Comparison of ENCODE assay signal across 8 mouse cellular contexts in the genomic region with DNA sequence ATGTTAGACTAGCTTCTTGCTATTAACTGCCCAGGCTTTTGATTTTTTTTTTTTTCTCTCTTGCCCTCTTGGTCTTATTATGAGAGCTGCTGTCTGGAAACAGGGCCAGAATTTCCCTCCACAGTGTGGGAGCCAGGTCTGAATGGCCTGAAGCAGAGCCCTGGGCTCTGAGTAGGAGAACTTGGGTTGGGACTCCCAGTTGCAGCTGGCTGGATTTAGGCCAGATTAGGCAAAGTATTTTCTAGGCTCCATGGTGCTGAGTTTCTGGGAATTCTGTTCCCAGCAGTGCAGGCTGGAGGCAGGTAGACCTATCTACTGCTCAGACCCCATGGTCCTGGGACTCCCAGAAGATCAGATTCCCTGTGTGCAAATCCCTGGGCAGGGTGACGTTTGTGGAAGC. TPM values are rescaled to one million over a fixed set of nuclear protein-coding genes. Genes with fewer than 3 reads are reported as not detected.
DNase-seq lines count a peak whose midpoint lies in the region; ATAC-seq and TF ChIP-seq lines count a peak whose summit lies in the region.

No protein-coding gene starts in this region.

- peaks cover 42% of the 10 kb centered on the region for H3K27me3 ChIP-seq in forebrain, embryonic 10.5 days (ENCODE audit: poor library complexity, severe bottlenecking)
- H3K27me3 ChIP-seq in forebrain, embryonic 13.5 days: peaks cover 12% of the 10 kb centered on the region; the same call in 1 of the 2 replicates
- H3K27me3 ChIP-seq in lung, postnatal 0 days (replicated peaks; ENCODE audit: insufficient read depth, low read length): no peaks in the 10 kb centered on the region
- H3K27me3 ChIP-seq in neural tube, embryonic 15.5 days (replicated peaks): no peaks in the 10 kb centered on the region

- no peak for TF ChIP-seq EP300 in lung, postnatal 0 days (IDR thresholded peaks at IDR 0.05)

- H3K9me3 ChIP-seq in forebrain, embryonic 10.5 days: no peaks in the 10 kb centered on the region
- H3K9me3 ChIP-seq in forebrain, embryonic 13.5 days (replicated peaks): no peaks in the 10 kb centered on the region
- no peaks in the 10 kb centered on the region for H3K9me3 ChIP-seq in lung, postnatal 0 days (ENCODE audit: low read length)
- H3K9me3 ChIP-seq in neural tube, embryonic 15.5 days (replicated peaks): no peaks in the 10 kb centered on the region

- H3K36me3 ChIP-seq in forebrain, embryonic 10.5 days (replicated peaks): 0 out of 2 replicates have a peak, but pooled peaks cover 2% of the 10 kb centered on the region
- no peaks in the 10 kb centered on the region for H3K36me3 ChIP-seq in forebrain, embryonic 13.5 days (ENCODE audit: poor library complexity, severe bottlenecking)
- H3K36me3 ChIP-seq in lung, postnatal 0 days (ENCODE audit: insufficient read depth, low read length): no peaks in the 10 kb centered on the region
- peaks cover 2% of the 10 kb centered on the region; the same call in 1 of the 2 replicates for H3K36me3 ChIP-seq in neural tube, embryonic 15.5 days

- TF ChIP-seq CTCF in lung, postnatal 0 days (IDR thresholded peaks at IDR 0.05): no peak

- 0 out of 2 replicates have a peak overlapping the region, but pooled peaks have one; percentile 46 for H3K27ac ChIP-seq in forebrain, embryonic 10.5 days
- no peak overlapping the region for H3K27ac ChIP-seq in forebrain, embryonic 13.5 days
- 0 out of 2 replicates have a peak overlapping the region, but pooled peaks have one; percentile 20 for H3K27ac ChIP-seq in lung, postnatal 0 days (ENCODE audit: low read length)
- H3K27ac ChIP-seq in neural tube, embryonic 15.5 days (replicated peaks): peak overlapping the region; percentile 46; the same call in 1 of the 2 replicates

- no peak overlapping the region for H3K4me3 ChIP-seq in forebrain, embryonic 10.5 days
- H3K4me3 ChIP-seq in forebrain, embryonic 13.5 days: no peak overlapping the region
- no peak overlapping the region for H3K4me3 ChIP-seq in lung, postnatal 0 days (ENCODE audit: low read depth, low read length)
- H3K4me3 ChIP-seq in neural tube, embryonic 15.5 days (replicated peaks): no peak overlapping the region

- no peak overlapping the region for H3K4me2 ChIP-seq in forebrain, embryonic 13.5 days
- H3K4me2 ChIP-seq in lung, postnatal 0 days (replicated peaks; ENCODE audit: low read depth, low read length): no peak overlapping the region
- no peak overlapping the region for H3K4me2 ChIP-seq in neural tube, embryonic 15.5 days

- WGBS in forebrain, embryonic 10.5 days: 67% methylated on average over 1 of the region's 1 CpGs
- 86% methylated on average over 1 of the region's 1 CpGs for WGBS in forebrain, embryonic 13.5 days
- 87% methylated on average over 1 of the region's 1 CpGs for WGBS in lung, postnatal 0 days
- 56% methylated on average over 1 of the region's 1 CpGs for WGBS in neural tube, embryonic 15.5 days

- ATAC-seq in forebrain, embryonic 13.5 days: no peak
- ATAC-seq in lung, postnatal 0 days: no peak
- no peak for ATAC-seq in neural tube, embryonic 15.5 days (ENCODE audit: low FRiP score)

- peaks cover 66% of the 10 kb centered on the region for H3K4me1 ChIP-seq in forebrain, embryonic 10.5 days
- H3K4me1 ChIP-seq in forebrain, embryonic 13.5 days: peaks cover 73% of the 10 kb centered on the region
- peaks cover 11% of the 10 kb centered on the region; the same call in 1 of the 2 replicates for H3K4me1 ChIP-seq in lung, postnatal 0 days (ENCODE audit: insufficient read depth, low read depth, low read length)
- H3K4me1 ChIP-seq in neural tube, embryonic 15.5 days: peaks cover 94% of the 10 kb centered on the region

- intact Hi-C loops in heart, postnatal 10 days (cut with DNase I): no loop called here

- no peak for DNase-seq in forebrain, embryonic 10.5 days (ENCODE audit: extremely low spot score, low spot score)
- DNase-seq in lung, postnatal 0 days (ENCODE audit: low spot score): no peak
- no peak for DNase-seq in lung, postnatal 14 days
- peak; percentile 50 to 61 for DNase-seq in heart, postnatal 10 days
- DNase-seq in spleen, adult 12 weeks (ENCODE audit: low spot score): no peak
- no peak for DNase-seq in layer of hippocampus, postnatal 25 days (ENCODE audit: extremely low spot score in 1 of 2, low spot score in 1 of 2)

- H3K9ac ChIP-seq in forebrain, embryonic 13.5 days: no peak overlapping the region
- no peak overlapping the region for H3K9ac ChIP-seq in lung, postnatal 0 days (replicated peaks; ENCODE audit: low read depth)
- no peak overlapping the region for H3K9ac ChIP-seq in neural tube, embryonic 15.5 days (replicated peaks)

RNA-seq across cellular contexts. Expression of a gene that starts 6.1 kb away (rescaled TPM):
- polyA plus RNA-seq in forebrain, embryonic 10.5 days (2016; fragmentation: Nextera tagmentation; extraction: Ambion mirVana): 17.8 and 18.7 TPM in 2 replicates
- 36.1 and 41.9 TPM in 2 replicates for polyA plus RNA-seq in forebrain, embryonic 13.5 days (2015; fragmentation: Nextera tagmentation; extraction: Ambion mirVana)
- polyA plus RNA-seq in lung, postnatal 0 days (2015; fragmentation: Nextera tagmentation; extraction: Ambion mirVana): 10.4 and 10.5 TPM in 2 replicates
- 10 to 100 TPM; 54.8 to 64.2 TPM for total RNA-seq in heart, postnatal 10 days (2021)
- polyA plus RNA-seq in neural tube, embryonic 15.5 days (2015; fragmentation: Nextera tagmentation; extraction: Ambion mirVana): 117 and 130 TPM in 2 replicates
- total RNA-seq in layer of hippocampus, postnatal 25 days (2021): 100 to 1,000 TPM; 146 to 151 TPM

Comparison
In these comparisons a context has a peak if more than half of its experiments do, and no peak if none do; other contexts are left out.
1. DNase-seq: peak in heart, postnatal 10 days (2 of 2); none in forebrain, embryonic 10.5 days (single experiment), lung, postnatal 0 days (single experiment), lung, postnatal 14 days (single experiment), spleen, adult 12 weeks (single experiment) and layer of hippocampus, postnatal 25 days (0 of 2).